Mouse (Mus musculus) embryonic facial prominence, embryonic 14.5 days (tissue): Measurements from ENCODE around the gene Wfdc3. TPM values are rescaled to one million over a fixed set of nuclear protein-coding genes. Genes with fewer than 3 reads are reported as not detected.

Source experiments
- ATAC-seq: fragments of 200-750 bp; cut with Nextera tagmentation; 2 replicates; pipeline ENCODE4 v1.8.0; 2017; ENCODE audit warnings: low read depth, moderate number of reproducible peaks, moderate TSS enrichment
- DNase-seq: peaks from one replicate; pipeline ENCODE4 v3.0.0-alpha.2; 2015; ENCODE audit warnings: low spot score
- H3K27ac ChIP-seq: fragments of 300-500 bp; sonication (generic); replicated peaks from 2 replicates; pipeline ENCODE4 v1.5.1; 2014; ENCODE audit warnings: low read depth, mild to moderate bottlenecking, low read length, moderate library complexity
- H3K27me3 ChIP-seq: fragments of 300-500 bp; sonication (generic); replicated peaks from 2 replicates; pipeline ENCODE4 v1.6.1; 2014; ENCODE audit warnings: low read length; ENCODE audit not compliant: control insufficient read depth, insufficient read depth
- H3K36me3 ChIP-seq: fragments of 300-500 bp; sonication (generic); 2 replicates; pipeline ENCODE4 v1.6.1; 2014; ENCODE audit warnings: low read length, mixed read lengths; ENCODE audit not compliant: control insufficient read depth, insufficient read depth
- H3K4me1 ChIP-seq: fragments of 300-500 bp; sonication (generic); 2 replicates; pipeline ENCODE4 v1.6.1; 2014; ENCODE audit warnings: antibody characterized with exemption, low read length; ENCODE audit not compliant: control insufficient read depth, insufficient read depth
- H3K4me2 ChIP-seq: fragments of 300-500 bp; sonication (generic); 2 replicates; pipeline ENCODE4 v1.6.1; 2014; ENCODE audit warnings: low read depth, mild to moderate bottlenecking, low read length, moderate library complexity, mixed read lengths
- H3K4me3 ChIP-seq: fragments of 300-500 bp; sonication (generic); 2 replicates; pipeline ENCODE4 v1.5.1; 2014; ENCODE audit warnings: low read depth, mild to moderate bottlenecking, low read length
- H3K9ac ChIP-seq: fragments of 300-500 bp; sonication (generic); 2 replicates; pipeline ENCODE4 v1.6.1; 2014; ENCODE audit warnings: low read depth, mild to moderate bottlenecking, low read length, moderate library complexity, mixed read lengths
- H3K9me3 ChIP-seq: fragments of 300-500 bp; sonication (generic); 2 replicates; pipeline ENCODE4 v1.6.1; 2016; ENCODE audit warnings: low read length; ENCODE audit not compliant: control insufficient read depth
- WGBS: fragments of 180-500 bp; shearing (Covaris S2); extraction: QIAGEN DNeasy Blood & Tissue Kit; methylation state at CpG from one replicate; pipeline ENCODE4 v1.1.7; 2014; 5-methylcytosine and 5-hydroxymethylcytosine counted together
- polyA plus RNA-seq: library from polyadenylated mRNA; unstranded; fragments of >200 nt; fragmentation: Nextera tagmentation; extraction: Ambion mirVana; gene quantifications from 2 replicates; pipeline ENCODE4 v1.2.1, GENCODE M21; 2014

The Wfdc3 gene
- polyA plus RNA-seq, 1 experiment from 2014 or later: 0.53 TPM

DNA sequence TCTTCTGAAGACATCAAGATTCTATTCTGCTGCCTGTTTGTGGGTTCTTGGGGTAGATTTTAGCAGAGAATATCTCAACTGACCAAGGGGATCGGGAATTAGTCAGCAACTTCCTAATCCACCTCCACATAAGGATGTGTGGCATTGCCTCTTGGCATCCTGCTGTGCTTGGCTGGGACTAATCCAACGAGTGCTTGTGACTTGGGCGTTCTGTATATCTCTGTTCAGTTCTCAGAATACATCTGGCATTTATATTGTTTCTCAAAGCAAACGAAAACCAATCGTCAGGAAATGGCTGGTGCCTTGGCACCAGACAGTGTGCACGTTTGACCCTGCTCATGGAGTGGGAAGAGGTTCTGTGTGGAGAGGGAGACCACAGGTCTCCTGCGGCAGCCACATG, 5.9 kb downstream of the Wfdc3 start:
- H3K9ac ChIP-seq: no peak overlapping the region
- no peaks in the 10 kb centered on the region for H3K27me3 ChIP-seq
- no peaks in the 10 kb centered on the region for H3K36me3 ChIP-seq
- 33% methylated on average over 7 of the region's 7 CpGs for WGBS
- no peak for DNase-seq
- H3K4me1 ChIP-seq: no peaks in the 10 kb centered on the region
- H3K4me3 ChIP-seq: no peak overlapping the region
- no peak for ATAC-seq
- no peaks in the 10 kb centered on the region for H3K9me3 ChIP-seq
- H3K27ac ChIP-seq: no peak overlapping the region
- no peak overlapping the region for H3K4me2 ChIP-seq

DNA sequence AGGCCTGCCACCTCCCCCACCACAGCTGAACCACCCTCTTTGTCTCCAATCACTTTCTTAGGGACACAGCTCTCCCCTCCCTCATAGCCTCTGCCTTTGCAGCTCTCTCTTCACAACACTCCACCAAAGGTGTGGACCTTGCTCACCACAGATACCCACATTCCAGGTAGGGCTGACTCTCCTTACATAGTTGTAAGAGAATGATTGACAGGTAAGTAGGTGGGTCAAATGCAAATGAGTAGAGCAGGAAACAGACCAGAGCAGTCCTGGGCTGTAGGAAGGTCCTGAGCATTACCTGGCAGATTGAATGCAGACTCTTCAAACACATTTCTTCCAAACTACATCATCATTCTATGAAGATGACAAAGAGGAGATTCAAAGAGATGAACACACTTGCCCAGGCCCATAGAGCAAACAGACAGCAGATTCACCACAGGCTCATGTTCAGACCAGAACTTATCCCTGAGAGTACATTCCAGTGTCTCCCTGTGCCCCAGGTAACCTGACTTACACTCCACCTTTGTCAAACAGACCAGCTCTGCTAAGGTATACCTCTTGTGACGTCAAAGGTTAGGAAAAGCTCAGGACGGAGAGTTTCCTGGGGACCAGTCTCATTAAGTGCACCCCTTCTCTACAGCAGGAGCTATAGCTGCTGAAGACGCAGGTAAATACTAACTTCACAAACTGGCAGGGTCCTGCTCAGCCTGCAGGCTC, 8.2 kb downstream of the Wfdc3 start:
- no peak for DNase-seq
- Histone ChIP-seq H3K4me1 (no peaks in the 10 kb centered on the region), H3K9ac (no peak overlapping the region), H3K27me3 (no peaks in the 10 kb centered on the region), H3K4me3 (no peak overlapping the region), H3K27ac (no peak overlapping the region), H3K4me2 (no peak overlapping the region), H3K36me3 (no peaks in the 10 kb centered on the region), H3K9me3 (no peaks in the 10 kb centered on the region)
- 57% methylated on average over 3 of the region's 3 CpGs for WGBS
- 0 out of 2 replicates have a peak, but pooled peaks have one; percentile 26 for ATAC-seq

DNA sequence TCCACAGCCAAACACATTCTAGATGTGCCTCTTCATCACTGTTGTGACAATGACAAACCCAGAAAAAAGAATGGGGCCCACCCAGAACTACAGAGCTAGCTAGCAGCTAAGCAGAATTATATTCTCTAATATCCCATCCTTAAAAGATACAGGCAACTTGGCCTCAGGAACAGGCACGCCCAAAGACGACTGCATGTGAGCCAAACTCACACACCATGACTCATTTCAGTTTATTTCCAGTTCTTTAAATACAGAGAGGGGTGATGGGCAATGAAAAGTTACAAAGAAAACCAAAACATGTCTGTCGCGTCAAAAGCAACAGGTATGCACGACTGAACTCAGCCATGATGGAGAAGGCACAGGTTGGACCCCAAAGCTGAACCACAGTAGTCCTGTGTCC, 10.3 kb downstream of the Wfdc3 start:
- DNase-seq (no peak), ATAC-seq (no peak)
- Histone ChIP-seq H3K9me3 (no peaks in the 10 kb centered on the region), H3K36me3 (no peaks in the 10 kb centered on the region), H3K27ac (no peak overlapping the region), H3K27me3 (no peaks in the 10 kb centered on the region), H3K4me1 (no peaks in the 10 kb centered on the region), H3K9ac (no peak overlapping the region), H3K4me3 (no peak overlapping the region), H3K4me2 (no peak overlapping the region)
- 84% methylated on average over 5 of the region's 5 CpGs for WGBS

DNA sequence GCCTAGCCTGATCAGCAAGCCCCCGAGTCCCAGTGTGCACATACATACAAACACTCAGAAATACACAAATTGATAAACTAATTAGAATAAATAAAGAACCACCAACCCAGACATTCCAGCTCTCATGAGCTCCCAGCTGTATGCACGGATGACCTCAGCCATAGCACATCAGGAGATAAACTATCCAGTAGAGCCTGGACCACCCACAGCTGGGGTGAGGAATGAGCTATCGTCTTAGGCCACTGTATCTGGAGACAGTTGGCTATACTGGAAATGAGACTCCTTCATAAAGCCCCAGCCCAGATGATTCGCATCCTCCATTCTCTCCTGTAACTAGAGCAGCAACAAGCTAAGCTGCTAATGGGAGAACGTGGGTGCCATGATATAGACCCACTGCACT, 10.9 kb downstream of the Wfdc3 start:
- Histone ChIP-seq H3K9me3 (no peaks in the 10 kb centered on the region), H3K27me3 (no peaks in the 10 kb centered on the region), H3K36me3 (no peaks in the 10 kb centered on the region), H3K27ac (no peak overlapping the region), H3K4me2 (no peak overlapping the region), H3K4me1 (no peaks in the 10 kb centered on the region), H3K9ac (no peak overlapping the region), H3K4me3 (no peak overlapping the region)
- 84% methylated on average over 5 of the region's 5 CpGs for WGBS
- DNase-seq (no peak), ATAC-seq (no peak)

DNA sequence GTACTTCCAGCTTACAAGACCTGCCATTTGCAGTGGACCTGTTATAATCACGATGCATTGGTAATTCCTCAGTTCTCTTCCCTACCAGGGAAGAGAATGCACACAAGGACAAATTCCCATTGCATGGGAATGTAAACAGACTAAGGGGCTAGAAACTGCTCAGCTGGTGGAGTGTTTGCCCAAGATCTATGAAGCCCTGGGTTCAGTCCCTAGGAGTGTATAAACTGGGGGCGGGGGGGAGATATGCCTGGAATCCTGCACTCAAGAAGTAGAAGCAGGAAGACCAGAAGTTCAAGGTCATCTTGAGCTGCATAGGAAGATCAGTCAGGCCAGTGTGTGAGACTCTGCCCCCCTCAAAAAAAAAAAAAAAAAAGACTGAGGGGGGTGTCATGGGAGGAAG, 12.5 kb downstream of the Wfdc3 start:
- H3K36me3 ChIP-seq: no peaks in the 10 kb centered on the region
- no peak overlapping the region for H3K4me3 ChIP-seq
- no peaks in the 10 kb centered on the region for H3K27me3 ChIP-seq
- 87% methylated on average over 2 of the region's 2 CpGs for WGBS
- ATAC-seq: no peak
- H3K9me3 ChIP-seq: no peaks in the 10 kb centered on the region
- no peak overlapping the region for H3K27ac ChIP-seq
- no peak overlapping the region for H3K4me2 ChIP-seq
- no peak for DNase-seq
- H3K4me1 ChIP-seq: no peaks in the 10 kb centered on the region
- H3K9ac ChIP-seq: no peak overlapping the region

DNA sequence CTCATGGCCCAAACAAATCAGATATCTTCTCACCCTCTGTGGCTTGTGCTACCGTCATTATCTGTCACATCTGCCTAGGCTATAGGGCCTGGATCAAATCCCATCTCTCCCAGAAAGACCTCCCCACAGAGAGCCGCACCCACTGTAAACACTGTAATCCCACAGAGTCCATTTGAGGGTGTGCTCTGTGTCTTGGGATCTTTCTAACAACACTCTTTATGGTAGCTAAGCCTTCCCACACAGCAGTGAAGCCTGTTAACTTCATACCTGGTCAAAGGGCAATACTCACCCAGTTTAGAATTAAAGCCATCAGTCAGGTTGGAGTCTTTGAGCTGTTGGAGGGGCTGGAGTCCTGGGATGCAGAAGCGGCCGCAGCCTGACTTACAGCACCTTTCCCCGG, 14.0 kb downstream of the Wfdc3 start:
- ATAC-seq: no peak
- no peaks in the 10 kb centered on the region for H3K9me3 ChIP-seq
- H3K4me1 ChIP-seq: no peaks in the 10 kb centered on the region
- H3K36me3 ChIP-seq: no peaks in the 10 kb centered on the region
- no peaks in the 10 kb centered on the region for H3K27me3 ChIP-seq
- 73% methylated on average over 5 of the region's 5 CpGs for WGBS
- no peak for DNase-seq
- no peak overlapping the region for H3K4me3 ChIP-seq
- H3K9ac ChIP-seq: no peak overlapping the region
- H3K27ac ChIP-seq: no peak overlapping the region
- no peak overlapping the region for H3K4me2 ChIP-seq

DNA sequence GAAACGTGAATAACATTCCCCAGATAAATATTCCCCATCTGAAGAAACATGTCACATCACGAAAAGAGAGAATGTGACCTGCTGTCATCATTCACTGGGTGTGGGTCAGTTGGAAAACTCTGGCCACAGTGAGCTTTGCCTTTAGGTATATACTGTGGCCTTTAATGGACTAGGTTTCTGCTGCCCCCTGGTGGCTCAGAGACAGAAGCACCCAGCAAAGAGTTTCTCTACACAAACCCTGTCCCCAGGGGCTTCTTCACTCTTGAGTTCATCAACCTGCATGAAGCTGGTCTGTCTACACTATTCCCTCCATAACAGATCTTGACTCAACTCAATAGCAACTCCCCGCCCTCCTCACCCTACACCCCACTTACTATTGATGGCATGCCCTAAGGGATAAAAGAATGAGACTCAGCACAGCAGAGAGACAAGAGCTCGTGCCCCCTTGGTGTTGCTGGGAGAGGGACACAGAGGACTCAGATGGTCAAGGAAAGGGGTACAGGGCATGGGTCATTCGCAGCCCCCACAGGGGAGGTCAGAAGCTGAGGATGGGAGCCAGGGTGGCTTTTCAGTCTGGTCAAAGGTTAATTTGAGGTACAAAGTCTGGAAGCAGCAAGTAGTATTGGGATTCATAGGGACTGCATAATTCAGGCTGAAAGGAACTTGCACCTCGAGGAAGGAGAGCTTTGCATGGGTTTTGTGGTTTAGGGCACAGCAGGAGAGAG, 19.7 kb downstream of the Wfdc3 start:
- Histone ChIP-seq H3K27me3 (no peaks in the 10 kb centered on the region), H3K9me3 (0 out of 2 replicates have a peak, but pooled peaks cover 3% of the 10 kb centered on the region), H3K4me3 (no peak overlapping the region), H3K27ac (no peak overlapping the region), H3K9ac (no peak overlapping the region), H3K4me2 (no peak overlapping the region), H3K36me3 (no peaks in the 10 kb centered on the region), H3K4me1 (no peaks in the 10 kb centered on the region)
- ATAC-seq (peak; percentile 44; the same call in 1 of the 2 replicates), DNase-seq (peak; percentile 84)
- WGBS: 15% methylated on average over 5 of the region's 6 CpGs

DNA sequence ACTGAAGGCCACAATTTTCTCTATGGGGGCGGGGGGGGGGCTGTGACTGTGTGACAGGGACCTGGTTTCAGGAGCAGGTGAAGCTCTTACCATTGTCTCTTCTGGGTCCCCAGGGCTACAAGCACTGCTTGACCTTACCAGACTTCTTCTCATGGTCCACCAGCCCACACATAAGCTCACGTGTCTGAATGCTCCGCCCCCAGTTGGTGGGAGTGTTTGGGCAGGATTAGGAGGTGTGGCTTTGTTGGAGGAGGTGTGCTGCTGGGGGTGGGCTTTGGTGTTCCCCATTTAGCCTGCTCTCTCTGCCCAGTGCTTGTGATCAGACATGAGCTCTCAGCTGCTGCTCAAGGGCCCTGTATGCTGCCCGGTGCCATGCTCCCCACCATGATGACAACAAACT, 22.5 kb downstream of the Wfdc3 start:
- H3K9me3 ChIP-seq: 0 out of 2 replicates have a peak, but pooled peaks cover 3% of the 10 kb centered on the region
- H3K4me1 ChIP-seq: no peaks in the 10 kb centered on the region
- H3K27me3 ChIP-seq: no peaks in the 10 kb centered on the region
- H3K4me2 ChIP-seq: no peak overlapping the region
- DNase-seq: no peak
- no peak for ATAC-seq
- H3K4me3 ChIP-seq: no peak overlapping the region
- no peaks in the 10 kb centered on the region for H3K36me3 ChIP-seq
- WGBS: 59% methylated on average over 3 of the region's 4 CpGs
- H3K27ac ChIP-seq: no peak overlapping the region
- H3K9ac ChIP-seq: no peak overlapping the region
